Mouse (Mus musculus) inflammation-experienced regulatory T-cells, adult 6 months (primary cell): ENCODE results near the gene 1110051M20Rik. TPM values are rescaled to one million over a fixed set of nuclear protein-coding genes. Genes with fewer than 3 reads are reported as not detected.
A peak's percentile ranks its signal among the peaks of the same experiment; 100 is the strongest.
"Not testable (repeated sequence)": the region's sequence is repeated elsewhere in the genome, so short reads cannot be mapped to it uniquely, and the experiment has no call there.

Experiments
- ATAC-seq: one replicate; pipeline ENCODE4 v1.8.0; 2017
- polyA plus RNA-seq, 3 experiments: library from polyadenylated mRNA; unstranded; fragments of 100-300 nt; shearing (Covaris generic); gene quantifications; one replicate each; pipeline ENCODE4 v1.2.1; 2017

Gene 1110051M20Rik
- 10 to 100 TPM; 21.0 to 50.3 (median 48.7) TPM for polyA plus RNA-seq

DNA sequence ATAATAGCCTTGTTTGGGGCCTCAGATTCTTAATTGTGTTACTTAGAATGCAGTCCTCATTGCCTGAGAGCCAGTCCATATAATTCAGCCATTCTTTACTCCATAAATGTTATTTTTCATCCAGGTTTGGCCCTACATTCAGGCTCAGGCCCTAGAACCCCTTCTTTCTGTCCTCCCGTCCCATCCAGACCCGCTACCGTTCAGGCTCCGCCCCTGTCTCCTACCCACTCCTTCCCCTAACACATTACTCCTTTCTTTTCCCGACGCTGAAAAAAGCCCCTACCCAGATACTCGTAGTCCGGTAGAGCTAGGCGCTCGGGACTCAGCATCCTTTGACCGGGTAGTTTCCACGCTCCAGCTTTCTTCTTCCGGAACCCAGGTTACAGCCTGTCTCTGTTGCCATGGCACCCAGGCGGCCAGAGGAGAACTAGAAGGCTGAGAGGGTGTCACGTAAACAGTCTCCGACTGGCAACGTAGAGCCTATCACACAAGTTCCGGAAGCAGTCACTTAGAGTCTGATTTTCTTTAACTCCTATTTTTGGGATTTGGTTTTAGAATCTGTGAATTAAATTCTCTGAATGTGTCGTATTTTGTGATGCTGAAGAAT is at the start of gene 1110051M20Rik:
Gene 1110051M20Rik (minus strand): TSS at position 419 of the 607 bp plus-strand sequence.
- peak; percentile 99 for ATAC-seq

- ATAC-seq: no peak
These were observed 49.5 kb upstream of the 1110051M20Rik start for GRCm38 (mm10) chr2:91493981-91494380.

DNA sequence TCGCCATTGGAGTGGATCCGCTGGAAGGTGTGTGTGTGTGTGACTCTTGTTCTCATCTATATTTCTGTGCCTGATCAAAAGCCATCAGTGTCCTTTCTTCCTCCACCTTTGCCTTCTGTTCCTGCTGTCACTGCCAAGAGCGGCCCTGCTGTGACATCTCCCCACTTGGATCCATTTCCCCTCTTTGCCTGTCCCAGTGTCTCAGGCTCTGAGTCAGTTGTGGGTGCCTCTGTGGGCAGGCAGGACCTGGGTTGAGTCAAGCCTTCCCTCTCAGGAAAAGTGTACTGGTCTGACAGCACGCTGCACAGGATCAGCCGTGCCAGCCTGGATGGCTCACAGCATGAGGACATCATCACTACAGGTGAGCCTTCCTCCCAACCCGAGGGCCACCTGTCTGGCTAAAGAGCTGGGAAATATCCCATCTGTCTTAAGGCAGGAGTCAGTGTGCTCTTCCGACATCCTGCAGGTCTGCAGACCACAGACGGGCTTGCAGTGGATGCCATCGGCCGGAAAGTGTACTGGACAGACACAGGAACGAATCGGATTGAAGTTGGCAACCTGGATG is 47.6 kb upstream of the 1110051M20Rik start:
- ATAC-seq: no peak

DNA sequence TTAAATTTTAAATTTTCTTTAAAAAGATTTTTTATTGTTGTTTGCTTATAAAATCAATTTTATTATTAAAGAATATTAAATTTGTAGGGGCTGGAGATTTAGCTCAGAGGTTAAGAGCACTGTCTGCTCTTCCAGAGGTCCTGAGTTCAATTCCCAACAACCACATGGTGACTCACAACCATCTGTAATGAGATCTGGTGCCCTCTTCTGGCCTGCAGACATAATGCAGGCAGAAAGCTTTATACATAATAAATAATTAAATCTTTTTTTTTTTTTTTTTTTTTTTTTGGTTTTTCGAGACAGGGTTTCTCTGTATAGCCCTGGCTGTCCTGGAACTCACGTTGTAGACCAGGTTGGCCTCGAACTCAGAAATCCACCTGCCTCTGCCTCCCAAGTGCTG is 42.8 kb upstream of the 1110051M20Rik start:
- not testable (repeated sequence) for ATAC-seq

GRCm38 (mm10) chr2:91485256-91485655 is 40.8 kb upstream of the 1110051M20Rik start:
- ATAC-seq: no peak

DNA sequence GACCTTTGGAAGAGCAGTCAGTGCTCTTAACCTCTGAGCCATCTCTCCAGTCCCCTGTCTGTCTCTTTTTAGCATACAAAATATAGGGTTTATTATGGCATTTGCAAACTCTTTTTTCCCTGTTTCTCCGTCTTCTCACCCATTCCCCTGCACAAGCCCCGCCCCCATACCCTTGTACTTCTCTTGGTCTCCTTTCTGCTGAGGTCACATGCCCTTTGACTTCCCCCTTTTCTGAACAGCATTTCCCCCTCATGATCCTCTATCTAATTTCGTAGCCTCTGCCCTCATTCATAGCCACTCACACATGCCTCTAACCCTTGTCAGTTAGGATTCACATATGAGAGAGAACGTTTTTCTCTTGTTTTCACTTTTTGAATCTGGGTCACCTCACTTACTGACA is 40.2 kb upstream of the 1110051M20Rik start:
- ATAC-seq: no peak

DNA sequence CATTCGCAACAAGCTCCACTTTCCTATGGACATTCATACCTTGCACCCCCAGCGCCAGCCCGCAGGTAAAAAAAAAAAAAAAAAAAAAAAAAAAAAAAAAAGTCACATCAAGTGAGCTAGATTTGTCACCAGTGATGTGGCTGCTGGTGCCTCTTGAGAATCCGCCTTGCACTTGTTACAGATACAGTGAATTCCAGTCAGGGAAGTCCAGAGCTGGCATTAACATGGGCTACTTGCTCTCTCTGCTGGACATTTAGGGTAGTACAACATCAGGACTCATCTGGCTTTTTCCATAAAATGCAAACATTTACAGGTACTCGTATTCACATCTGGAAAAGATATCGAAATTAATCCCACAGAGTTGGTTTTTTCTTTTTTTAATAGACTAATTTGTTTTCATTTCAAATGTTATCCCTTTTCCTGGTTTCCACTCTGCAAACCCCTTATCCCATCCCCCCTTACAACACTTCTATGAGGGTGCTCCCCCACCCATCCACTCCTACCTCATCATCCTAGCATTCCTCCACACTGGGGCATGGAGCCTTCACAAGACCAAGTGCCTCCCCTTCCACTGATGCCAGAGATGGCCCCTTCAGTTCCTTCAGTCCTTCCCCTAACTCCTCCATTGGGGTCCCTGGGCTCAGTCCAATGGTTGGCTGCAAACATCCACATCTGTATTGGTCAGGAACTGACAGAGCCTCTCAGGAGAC is 36.5 kb upstream of the 1110051M20Rik start:
- no peak for ATAC-seq

DNA sequence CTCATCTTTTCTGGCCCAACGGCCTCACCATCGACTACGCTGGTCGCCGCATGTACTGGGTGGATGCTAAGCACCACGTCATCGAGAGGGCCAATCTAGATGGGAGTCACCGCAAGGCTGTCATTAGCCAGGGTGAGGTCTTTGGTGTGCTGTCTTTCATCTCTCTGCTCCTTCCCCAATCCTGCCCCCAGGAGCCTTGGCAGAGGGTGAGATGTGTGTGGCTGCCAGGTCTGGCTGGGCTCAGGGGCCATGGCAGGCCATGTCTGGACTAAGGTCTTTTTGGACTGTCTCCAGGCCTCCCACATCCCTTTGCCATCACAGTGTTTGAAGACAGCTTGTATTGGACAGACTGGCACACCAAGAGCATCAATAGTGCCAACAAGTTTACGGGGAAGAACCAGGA is 35.9 kb upstream of the 1110051M20Rik start:
- no peak for ATAC-seq

GRCm38 (mm10) chr2:91476841-91477240 is 32.3 kb upstream of the 1110051M20Rik start:
- no peak for ATAC-seq

DNA sequence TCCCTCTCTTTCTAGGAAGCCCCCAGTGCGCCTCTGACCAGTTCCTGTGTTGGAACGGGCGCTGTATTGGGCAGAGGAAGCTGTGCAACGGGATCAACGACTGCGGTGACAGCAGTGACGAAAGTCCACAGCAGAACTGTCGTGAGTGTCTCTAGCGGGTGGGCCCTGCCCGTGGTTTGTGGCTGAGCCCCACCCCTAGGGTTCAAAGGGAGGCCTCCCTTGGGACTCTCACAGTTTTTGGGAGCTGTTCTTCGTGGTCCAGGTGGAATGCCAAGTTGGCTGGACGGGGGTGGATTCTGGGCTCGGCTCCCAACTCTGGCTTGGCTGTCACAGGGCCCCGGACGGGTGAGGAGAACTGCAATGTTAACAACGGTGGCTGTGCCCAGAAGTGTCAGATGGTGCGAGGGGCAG is 31.8 kb upstream of the 1110051M20Rik start:
- ATAC-seq: no peak

DNA sequence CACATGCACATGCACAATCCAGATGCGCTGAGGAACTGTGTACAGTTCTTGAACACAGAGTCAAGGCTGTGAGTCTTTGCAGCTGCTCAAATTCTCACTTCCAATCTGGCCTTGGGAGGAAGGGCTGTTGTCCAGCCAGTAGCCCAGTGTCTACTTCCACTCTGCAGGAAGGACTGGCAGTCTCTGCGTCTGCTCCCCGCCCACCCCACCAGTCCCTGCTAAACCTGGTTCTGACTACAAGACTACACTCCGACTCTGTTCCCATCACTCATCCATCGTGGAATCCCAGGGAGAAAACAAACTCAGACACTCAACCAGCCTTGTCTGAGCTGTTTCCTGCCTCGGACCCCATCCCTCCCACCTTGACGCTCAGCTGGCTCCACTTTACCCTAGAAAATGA is 31.3 kb upstream of the 1110051M20Rik start:
- no peak for ATAC-seq

GRCm38 (mm10) chr2:91474358-91474757 is 29.9 kb upstream of the 1110051M20Rik start:
- ATAC-seq: no peak

GRCm38 (mm10) chr2:91470055-91470647 is 25.6 kb upstream of the 1110051M20Rik start:
- ATAC-seq: no peak

DNA sequence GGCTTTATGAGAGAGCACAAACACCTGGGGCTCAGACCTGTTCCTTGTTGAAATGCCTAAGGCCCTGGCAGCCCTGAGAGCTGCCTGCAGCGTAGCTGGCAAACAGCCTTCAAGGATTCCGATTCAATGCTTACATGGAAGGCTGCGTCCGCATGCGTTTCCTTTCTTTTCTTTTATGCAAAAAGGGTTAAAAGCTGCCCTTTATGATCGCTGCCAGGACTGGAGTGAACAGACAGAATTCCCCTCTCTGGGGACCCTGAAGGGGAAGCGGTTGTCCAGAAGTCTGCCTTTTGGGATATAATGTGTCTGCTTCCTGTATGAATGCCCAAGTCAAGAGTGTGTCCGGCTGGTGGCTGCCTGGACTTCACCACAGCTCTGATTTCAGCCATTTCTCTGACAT is 23.1 kb upstream of the 1110051M20Rik start:
- ATAC-seq: no peak

DNA sequence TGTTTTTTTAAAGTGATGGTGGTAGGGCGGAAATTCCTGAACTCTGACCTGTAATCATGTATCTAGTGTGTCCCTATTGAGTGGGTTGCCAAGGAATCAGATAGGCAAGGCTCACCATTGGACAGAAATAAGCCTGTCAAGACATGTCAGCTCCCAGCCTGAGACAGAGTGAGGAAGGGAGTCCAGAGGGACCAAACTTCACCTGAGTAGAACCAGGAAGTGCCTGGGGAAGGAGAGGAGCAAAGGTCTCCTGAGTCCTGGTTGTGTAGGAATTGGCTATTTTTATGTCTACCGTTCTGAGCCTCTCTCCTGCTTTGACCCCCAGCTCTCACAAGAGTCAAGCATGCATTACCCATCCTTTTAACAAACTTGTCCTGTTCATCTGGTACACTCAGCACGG is 21.4 kb upstream of the 1110051M20Rik start:
- no peak for ATAC-seq

DNA sequence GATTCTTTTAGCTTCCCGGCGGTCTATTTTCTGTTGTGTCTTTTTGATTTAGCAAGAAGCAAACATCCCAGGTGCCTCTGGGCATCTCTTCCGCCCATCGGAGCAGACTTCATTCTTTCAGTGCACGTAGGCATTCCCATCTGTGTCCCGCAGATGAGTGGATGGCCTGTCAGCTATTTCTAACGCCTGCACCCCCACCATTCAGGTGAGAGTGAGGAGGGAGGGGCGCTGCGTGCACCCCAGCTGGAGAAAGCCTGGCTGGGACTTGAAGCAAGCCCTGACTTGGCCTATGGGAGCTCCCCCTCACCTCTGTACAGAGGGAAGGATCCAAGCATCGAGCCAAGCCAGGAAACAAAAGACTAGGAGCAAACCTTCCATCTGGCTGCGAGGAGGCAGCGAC is 18.2 kb upstream of the 1110051M20Rik start:
- ATAC-seq: no peak

DNA sequence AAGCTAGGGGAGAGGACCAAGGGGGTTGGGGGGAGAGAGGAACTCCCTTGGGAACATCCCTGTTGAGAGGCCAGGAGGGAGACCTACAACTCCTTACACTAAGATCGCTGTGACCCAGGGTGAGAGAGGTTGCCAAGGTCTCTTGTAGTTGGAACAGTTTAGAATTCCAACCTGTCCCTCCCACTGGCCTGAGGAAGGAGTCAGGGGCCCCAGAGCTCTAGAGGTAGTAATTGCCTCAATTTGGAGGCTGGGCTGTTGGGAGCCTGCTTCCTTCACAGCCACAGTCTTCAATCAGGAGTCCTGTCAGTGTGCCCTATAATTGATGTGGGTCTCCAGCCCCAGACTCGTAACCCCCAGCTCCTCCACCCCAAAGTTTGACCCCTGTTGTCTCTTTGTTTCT is 17.7 kb upstream of the 1110051M20Rik start:
- ATAC-seq: no peak

DNA sequence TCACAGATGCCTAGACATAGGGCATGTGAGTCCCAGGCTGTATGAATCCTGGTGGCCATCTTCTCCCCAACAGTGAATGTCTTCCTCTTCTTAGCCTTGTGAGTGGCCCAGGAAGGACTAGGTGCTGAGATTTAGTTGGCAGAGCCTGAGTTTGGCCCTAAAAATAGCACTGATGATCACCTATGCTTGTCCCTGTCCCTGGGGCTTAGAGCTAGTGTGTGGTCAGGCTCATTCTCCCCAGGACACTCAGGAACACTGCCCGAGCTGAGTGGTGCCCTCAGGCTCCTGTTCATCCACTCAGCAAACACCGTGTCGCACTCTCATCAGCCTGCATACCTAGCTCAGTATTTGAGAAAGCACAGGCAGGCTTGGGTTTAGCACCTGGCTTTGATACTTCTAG is 16.8 kb upstream of the 1110051M20Rik start:
- no peak for ATAC-seq

- ATAC-seq: no peak
These were observed 16.3 kb upstream of the 1110051M20Rik start for GRCm38 (mm10) chr2:91460771-91461170.

DNA sequence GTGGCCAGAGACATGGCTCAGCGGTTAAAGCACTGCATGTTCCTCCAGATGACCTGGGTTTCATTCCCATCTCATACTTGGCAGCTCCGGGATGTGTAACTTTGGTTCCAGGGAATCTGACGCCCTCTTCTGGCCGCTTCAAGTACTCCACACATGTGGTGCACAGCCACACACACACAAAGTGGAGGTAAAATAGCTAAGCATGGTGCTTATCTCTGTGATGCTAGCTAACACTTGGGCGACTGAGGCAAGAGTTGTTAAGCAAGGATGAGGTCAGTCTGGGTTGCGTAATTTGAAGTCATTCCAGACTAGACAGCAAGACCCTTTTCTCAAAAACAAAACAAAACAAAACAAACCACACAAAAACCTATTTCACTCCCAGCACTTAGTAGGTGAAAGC is 15.6 kb upstream of the 1110051M20Rik start:
- ATAC-seq: no peak

DNA sequence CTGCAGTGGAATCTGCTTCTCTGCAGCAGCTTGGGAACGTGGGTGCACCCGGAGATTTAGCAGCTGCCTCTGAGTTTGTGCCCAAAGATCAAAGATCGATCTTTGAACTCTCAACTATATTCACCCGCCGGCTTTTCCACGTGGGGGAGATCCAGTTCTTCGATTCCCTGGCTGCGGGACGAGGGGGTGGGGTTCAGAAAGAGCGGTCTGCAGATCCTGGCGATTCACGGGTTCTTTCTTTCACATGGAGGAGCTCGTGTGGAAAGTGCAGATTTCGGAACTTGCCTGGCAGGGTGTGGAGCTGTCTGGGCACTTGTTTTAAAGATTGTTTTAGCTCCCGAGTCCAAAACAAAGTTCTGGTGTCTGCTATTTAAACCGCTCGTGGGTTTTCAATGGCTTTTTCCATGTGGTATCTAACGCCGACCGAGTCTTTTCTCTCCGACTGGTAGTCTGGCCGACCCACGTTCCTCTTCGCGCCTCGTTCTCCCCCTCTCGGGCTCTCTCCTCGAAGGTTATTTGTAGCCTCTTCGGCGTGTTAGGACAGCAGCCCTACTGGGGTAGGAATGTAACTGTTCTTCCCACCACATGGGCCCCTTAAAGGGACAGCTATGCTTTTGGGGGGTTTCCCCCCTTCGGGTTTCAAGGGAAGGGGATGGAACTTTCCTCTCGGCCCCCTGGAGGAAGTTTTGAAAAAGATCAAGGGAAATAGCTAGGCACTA is 14.3 kb upstream of the 1110051M20Rik start:
- no peak for ATAC-seq

GRCm38 (mm10) chr2:91458252-91458672 is 13.8 kb upstream of the 1110051M20Rik start:
- peak; percentile 21 for ATAC-seq

DNA sequence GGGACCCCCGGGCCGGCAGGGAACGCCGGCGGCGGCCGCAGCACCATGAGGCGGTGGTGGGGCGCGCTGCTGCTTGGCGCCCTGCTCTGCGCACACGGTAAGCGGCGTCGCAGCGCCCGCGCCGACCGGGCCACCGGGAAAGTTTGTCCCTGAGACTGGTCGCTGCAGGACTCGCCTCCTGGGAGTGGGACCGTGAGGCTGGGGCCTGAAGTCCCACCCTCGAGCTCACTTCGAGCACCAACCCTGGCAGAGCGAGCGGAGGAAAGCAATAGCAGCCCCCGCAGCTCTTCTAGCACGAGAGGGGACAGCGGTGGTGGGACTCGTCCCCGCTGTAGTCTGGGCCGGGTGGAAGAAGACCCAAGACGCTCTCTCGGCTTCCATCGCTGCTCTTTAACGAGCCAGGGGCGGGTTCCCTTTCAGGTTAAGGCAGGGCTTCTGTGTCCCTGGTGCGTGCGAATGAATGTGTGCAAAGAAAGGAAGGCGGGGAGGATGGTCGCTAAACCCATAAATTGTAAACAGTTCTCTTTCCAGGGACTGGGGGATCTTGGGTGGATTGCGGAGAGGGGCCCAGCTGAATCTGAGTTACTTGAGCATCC is 13.2 kb upstream of the 1110051M20Rik start:
- ATAC-seq: peak; percentile 21
